Mouse (Mus musculus) R1 (cell line): ENCODE measurements around the gene Klhl29.

Experiments
- DNase-seq: peaks from one replicate; pipeline ENCODE4 v3.0.0-alpha.2; 2018; ENCODE audit warnings: low read depth, low spot score

Klhl29 gene

GRCm38 (mm10) chr12:5129190-5129589 lies 246.3 kb downstream of the Klhl29 start:
- DNase-seq, result no peak

GRCm38 (mm10) chr12:5125907-5126306 lies 249.6 kb downstream of the Klhl29 start:
- no peak for DNase-seq

GRCm38 (mm10) chr12:5122972-5123371 lies 252.5 kb downstream of the Klhl29 start:
- DNase-seq, result no peak

GRCm38 (mm10) chr12:5120249-5120648 lies 255.2 kb downstream of the Klhl29 start:
- peak; percentile 16 for DNase-seq

GRCm38 (mm10) chr12:5119726-5120125 lies 255.8 kb downstream of the Klhl29 start:
- DNase-seq, result peak; percentile 92

- DNase-seq, result no peak
Observed at GRCm38 (mm10) chr12:5119286-5119685, 256.2 kb downstream of the Klhl29 start.

- no peak for DNase-seq
Observed at GRCm38 (mm10) chr12:5116605-5117004, 258.9 kb downstream of the Klhl29 start.

- DNase-seq, result no peak
Observed at GRCm38 (mm10) chr12:5114631-5115030, 260.9 kb downstream of the Klhl29 start.

GRCm38 (mm10) chr12:5111343-5111742 lies 264.1 kb downstream of the Klhl29 start:
- DNase-seq, result peak; percentile 61

GRCm38 (mm10) chr12:5108613-5109012 lies 266.9 kb downstream of the Klhl29 start:
- no peak for DNase-seq

GRCm38 (mm10) chr12:5107795-5108194 lies 267.7 kb downstream of the Klhl29 start:
- DNase-seq, result no peak

GRCm38 (mm10) chr12:5104422-5105052 lies 270.9 kb downstream of the Klhl29 start:
- no peak for DNase-seq

GRCm38 (mm10) chr12:5101411-5102024 lies 274.0 kb downstream of the Klhl29 start:
- no peak for DNase-seq

- DNase-seq, result no peak
Observed at GRCm38 (mm10) chr12:5099572-5099971, 275.9 kb downstream of the Klhl29 start.

GRCm38 (mm10) chr12:5088639-5089038 lies 286.8 kb downstream of the Klhl29 start:
- DNase-seq, result no peak

GRCm38 (mm10) chr12:5087787-5088519 lies 287.5 kb downstream of the Klhl29 start:
- no peak for DNase-seq

GRCm38 (mm10) chr12:5084714-5085113 lies 290.8 kb downstream of the Klhl29 start:
- DNase-seq, result no peak

GRCm38 (mm10) chr12:5081480-5081879 lies 294.0 kb downstream of the Klhl29 start:
- DNase-seq, result no peak

- no peak for DNase-seq
Observed at GRCm38 (mm10) chr12:5073191-5073590, 302.3 kb downstream of the Klhl29 start.

- no peak for DNase-seq
Observed at GRCm38 (mm10) chr12:5070131-5070530, 305.4 kb downstream of the Klhl29 start.

GRCm38 (mm10) chr12:5067590-5067989 lies 307.9 kb downstream of the Klhl29 start:
- DNase-seq, result peak; percentile 77

- no peak for DNase-seq
Observed at GRCm38 (mm10) chr12:5048104-5048503, 327.4 kb downstream of the Klhl29 start.

GRCm38 (mm10) chr12:5044141-5044540 lies 331.3 kb downstream of the Klhl29 start:
- DNase-seq, result peak; percentile 57
